9 mouse cellular contexts compared by ENCODE assay signal in genomic region chr11:72052636-72053035, GRCm38 (mm10). TPM values are rescaled to one million over a fixed set of nuclear protein-coding genes. Genes with fewer than 3 reads are reported as not detected.
DNase-seq lines count a peak whose midpoint lies in the region; ATAC-seq and TF ChIP-seq lines count a peak whose summit lies in the region.
"Had no signal": no experiment of that assay in that cellular context is flagged by ENCODE, and none has a peak within 500 bp of the region (broad histone marks: within the 10 kb centered on the region; RNA-seq: fewer than 3 reads in every experiment).

No protein-coding gene starts in this region.

- no peak overlapping the region for H3K4me3 ChIP-seq in lung, embryonic 14.5 days (ENCODE audit: low read depth, low read length)
- H3K4me3 ChIP-seq: limb, embryonic 12.5 days had no signal

- H3K27me3 ChIP-seq in lung, embryonic 14.5 days (ENCODE audit: insufficient read depth, low read length): peaks cover 8% of the 10 kb centered on the region; the same call in 1 of the 2 replicates

- no peak overlapping the region for H3K9ac ChIP-seq in lung, embryonic 14.5 days
- H3K9ac ChIP-seq: limb, embryonic 12.5 days had no signal

- ATAC-seq in cerebellum, adult (ENCODE audit: insufficient number of reproducible peaks, low FRiP score, low TSS enrichment): peak; percentile 49
- ATAC-seq in lung, embryonic 14.5 days (ENCODE audit: insufficient read depth): peak; percentile 32; the same call in 1 of the 2 replicates

- no peaks in the 10 kb centered on the region for H3K9me3 ChIP-seq in lung, embryonic 14.5 days (ENCODE audit: low read depth, low read length)
- H3K9me3 ChIP-seq: limb, embryonic 12.5 days had no signal

- 0 out of 2 replicates have a peak, but pooled peaks cover 8% of the 10 kb centered on the region for H3K36me3 ChIP-seq in lung, embryonic 14.5 days (ENCODE audit: insufficient read depth)
- H3K36me3 ChIP-seq: limb, embryonic 12.5 days had no signal

- DNase-seq in cerebellum, adult 11-12 months: no peak
- DNase-seq in NIH3T3 (ENCODE audit: low read depth): peak; percentile 86
- peak; percentile 93 to 95 for DNase-seq in cerebellum, postnatal 14 days
- peak; percentile 69 to 88 for DNase-seq in frontal cortex, postnatal 36 days (ENCODE audit: low spot score in 2 of 2)
- DNase-seq in layer of hippocampus, adult 11-12 months (ENCODE audit: low spot score): peak; percentile 85
- DNase-seq in lung, embryonic 14.5 days: peak; percentile 84
- peak; percentile 82 to 83 for DNase-seq in right cerebral cortex, adult 2 months (ENCODE audit: low spot score in 2 of 2)

- TF ChIP-seq CTCF in lung, embryonic 14.5 days (IDR thresholded peaks at IDR 0.05; ENCODE audit: low read depth): peak; percentile 87

- H3K4me2 ChIP-seq in lung, embryonic 14.5 days: no peak overlapping the region
- H3K4me2 ChIP-seq: limb, embryonic 12.5 days had no signal

- H3K4me1 ChIP-seq in lung, embryonic 14.5 days (ENCODE audit: insufficient read depth): peaks cover 4% of the 10 kb centered on the region; the same call in 1 of the 2 replicates

- 11% methylated on average over 5 of the region's 5 CpGs for WGBS in lung, embryonic 14.5 days

- H3K27ac ChIP-seq in lung, embryonic 14.5 days (ENCODE audit: low read depth): no peak overlapping the region
- H3K27ac ChIP-seq: limb, embryonic 12.5 days had no signal

RNA-seq across cellular contexts. Expression of gene Pimreg, which starts 10.8 kb away (rescaled TPM):
- polyA plus RNA-seq in lung, embryonic 14.5 days (2014; fragmentation: Nextera tagmentation; extraction: Ambion mirVana): 158 and 165 TPM in 2 replicates

RNA-seq across cellular contexts. Expression of gene Aipl1, which starts 15.3 kb away (rescaled TPM):
- 0.20 and 0.38 TPM in 2 replicates for polyA plus RNA-seq in lung, embryonic 14.5 days (2014; fragmentation: Nextera tagmentation; extraction: Ambion mirVana)
